Mouse (Mus musculus): ENCODE results near the gene Col4a4. TPM values are rescaled to one million over a fixed set of nuclear protein-coding genes. Genes with fewer than 3 reads are reported as not detected.

The Col4a4 gene
- polyA plus RNA-seq, 1 experiment from 2014 or later: 0.18 TPM

Other genes with a start within 250 kb of the Col4a4 start
- 0.12 and 0.14 TPM in 2 replicates for gene Col4a3, start 72 bp upstream of the Col4a4 start, polyA plus RNA-seq (2015; fragmentation: Nextera tagmentation; extraction: Ambion mirVana)
- gene Mff, start 138.0 kb upstream of the Col4a4 start, polyA plus RNA-seq (2015; fragmentation: Nextera tagmentation; extraction: Ambion mirVana): 336 and 349 TPM in 2 replicates
- 0.20 and 0.36 TPM in 2 replicates for gene Tm4sf20, start 181.6 kb upstream of the Col4a4 start, polyA plus RNA-seq (2015; fragmentation: Nextera tagmentation; extraction: Ambion mirVana)
- not detected in 2 replicates for gene Gm47791, start 184.4 kb upstream of the Col4a4 start, polyA plus RNA-seq (2015; fragmentation: Nextera tagmentation; extraction: Ambion mirVana)